Comparison of ENCODE assay signal across 7 mouse cellular contexts in the genomic region with DNA sequence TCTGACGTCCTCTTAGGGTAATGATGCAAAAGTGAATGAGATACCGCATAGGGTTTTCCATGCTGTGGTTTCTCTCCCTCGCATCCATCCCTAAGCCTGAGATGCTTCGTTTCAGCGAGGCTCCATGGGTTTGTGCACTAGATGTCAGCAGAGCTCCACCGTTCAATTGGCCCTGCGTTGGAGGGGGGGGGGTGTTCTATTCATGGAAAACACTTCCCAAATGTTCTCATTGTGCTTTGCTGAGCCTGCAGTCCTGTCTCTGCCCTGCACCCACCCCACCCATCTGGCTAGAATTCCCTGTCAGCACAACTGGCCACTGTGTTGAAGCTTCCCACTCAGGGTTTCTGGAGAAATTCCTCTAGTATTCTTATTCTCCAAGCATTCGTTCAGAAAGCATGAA.
A peak's percentile ranks its signal among the peaks of the same experiment; 100 is the strongest.
DNase-seq lines count a peak whose midpoint lies in the region; ATAC-seq and TF ChIP-seq lines count a peak whose summit lies in the region.

No protein-coding gene starts in this region.

- no peak overlapping the region for H3K4me3 ChIP-seq in heart, embryonic 15.5 days
- no peak overlapping the region for H3K4me3 ChIP-seq in liver, embryonic 14.5 days (ENCODE audit: insufficient read depth in 1 of 2, low read depth in 2 of 2, low read length in 2 of 2)

- peaks cover 4% of the 10 kb centered on the region for H3K4me1 ChIP-seq in heart, embryonic 15.5 days (replicated peaks)
- H3K4me1 ChIP-seq in liver, embryonic 14.5 days (replicated peaks; ENCODE audit: control insufficient read depth in 2 of 2, insufficient read depth in 2 of 2, low read length in 1 of 2): no peaks in the 10 kb centered on the region

- H3K27me3 ChIP-seq in heart, embryonic 15.5 days: no peaks in the 10 kb centered on the region
- H3K27me3 ChIP-seq in liver, embryonic 14.5 days (ENCODE audit: control insufficient read depth, insufficient read depth, low read length): no peaks in the 10 kb centered on the region

- H3K27ac ChIP-seq in heart, embryonic 15.5 days: peak overlapping the region; percentile 11; the same call in 1 of the 2 replicates
- no peak overlapping the region for H3K27ac ChIP-seq in liver, embryonic 14.5 days

- DNase-seq in cerebellum, adult 11-12 months: peak; percentile 23
- DNase-seq in fibroblast of lung, adult 2 months (ENCODE audit: low read depth): peak; percentile 66
- peak; percentile 52 to 57 for DNase-seq in kidney, postnatal 36 days
- DNase-seq in liver, embryonic 14.5 days (ENCODE audit: low read depth in 3 of 3, low spot score in 3 of 3): no peak
- DNase-seq in ovary, postnatal 36 days (ENCODE audit: low spot score): peak; percentile 29
- no peak for DNase-seq in thymus, postnatal 4 days

- no peaks in the 10 kb centered on the region for H3K36me3 ChIP-seq in heart, embryonic 15.5 days
- H3K36me3 ChIP-seq in liver, embryonic 14.5 days (replicated peaks; ENCODE audit: control insufficient read depth, insufficient read depth, low read depth): no peaks in the 10 kb centered on the region

- WGBS in heart, embryonic 15.5 days: 22% methylated on average over 8 of the region's 8 CpGs
- WGBS in liver, embryonic 14.5 days (ENCODE audit: insufficient replicate concordance): 33% methylated on average over 8 of the region's 8 CpGs

- H3K9ac ChIP-seq in heart, embryonic 15.5 days: no peak overlapping the region
- no peak overlapping the region for H3K9ac ChIP-seq in liver, embryonic 14.5 days (replicated peaks)

- H3K4me2 ChIP-seq in heart, embryonic 15.5 days: no peak overlapping the region
- no peak overlapping the region for H3K4me2 ChIP-seq in liver, embryonic 14.5 days (ENCODE audit: low read depth)

- peak; percentile 84 for ATAC-seq in heart, embryonic 15.5 days (replicated peaks; ENCODE audit: insufficient number of reproducible peaks, insufficient read depth, low FRiP score, low read depth)
- no peak for ATAC-seq in liver, embryonic 14.5 days (ENCODE audit: insufficient read depth)

- TF ChIP-seq CTCF in liver, embryonic 14.5 days (IDR thresholded peaks at IDR 0.05; ENCODE audit: low read depth): peak; percentile 47

- H3K9me3 ChIP-seq in heart, embryonic 15.5 days (replicated peaks): no peaks in the 10 kb centered on the region
- no peaks in the 10 kb centered on the region for H3K9me3 ChIP-seq in liver, embryonic 14.5 days (ENCODE audit: control insufficient read depth, low read length)

- TF ChIP-seq EP300 in liver, embryonic 14.5 days (IDR thresholded peaks at IDR 0.05; ENCODE audit: low read depth): no peak

Comparison
In these comparisons a context has a peak if more than half of its experiments do, and no peak if none do; other contexts are left out.
1. DNase-seq: peak in cerebellum, adult 11-12 months (single experiment), fibroblast of lung, adult 2 months (single experiment), kidney, postnatal 36 days (2 of 2) and ovary, postnatal 36 days (single experiment); none in liver, embryonic 14.5 days (0 of 3) and thymus, postnatal 4 days (single experiment).